Mouse (Mus musculus) cortical plate, adult 2 months (tissue): ENCODE measurements around the gene Rai1.

Source experiments
- CTCF ChIP-seq: fragments of 200-500 bp; IDR thresholded peaks from 2 replicates; pipeline ENCODE4 v1.5.1; 2011; ENCODE audit warnings: mild to moderate bottlenecking, control low read depth, low read length; ENCODE audit not compliant: insufficient read depth; ENCODE audit errors: extremely low read depth
- POLR2A ChIP-seq: fragments of 200-500 bp; IDR thresholded peaks from 2 replicates; pipeline ENCODE4 v1.6.1; 2011; ENCODE audit warnings: mild to moderate bottlenecking, low read length, control low read depth; ENCODE audit not compliant: insufficient read depth; ENCODE audit errors: extremely low read depth

DNA sequence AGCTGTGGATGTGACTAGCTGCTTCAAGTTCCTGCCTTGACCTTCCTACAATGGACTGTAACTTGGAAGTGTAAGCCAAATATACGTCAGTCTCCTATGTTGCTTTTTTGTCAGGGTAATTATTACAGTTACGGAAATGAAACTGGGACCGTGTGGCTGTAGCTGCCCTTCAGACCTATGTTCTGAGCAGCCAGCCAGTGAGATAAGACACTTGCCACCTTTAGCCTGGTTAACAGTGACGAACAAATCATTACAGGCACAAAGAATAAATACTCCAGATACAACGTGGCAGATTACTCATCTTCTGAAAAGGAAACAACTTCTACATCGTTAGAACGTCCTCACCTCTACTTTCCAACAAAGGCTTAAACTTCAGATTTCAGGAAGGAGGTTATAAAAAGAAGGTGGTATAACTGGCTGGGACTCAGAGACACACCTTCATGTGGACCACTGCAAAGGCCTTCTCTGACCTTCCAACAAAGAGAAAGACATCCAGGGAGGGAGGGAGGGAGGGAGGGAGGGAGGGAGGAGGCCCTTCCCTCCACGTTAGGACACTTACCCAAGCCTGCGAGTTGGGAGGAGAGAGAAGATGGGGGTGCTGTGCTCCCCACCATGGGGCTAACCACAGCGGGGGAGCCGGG is 139.8 kb downstream of the Rai1 start:
- TF ChIP-seq CTCF: no peak
- TF ChIP-seq POLR2A: no peak
